Mouse (Mus musculus) hematopoietic stem cell, adult 5-6 weeks (primary cell): ENCODE data around the gene Mylk. TPM values are rescaled to one million over a fixed set of nuclear protein-coding genes. Genes with fewer than 3 reads are reported as not detected.

Experiments used
- ATAC-seq, 2 experiments: fragments of 125-278 bp in 1 of 2; replicated peaks in 1 of 2; 2 replicates each; pipeline ENCODE4 v1.8.0; 2016 to 2017; ENCODE audit warnings: inconsistent platforms in 2 of 2, mild to moderate bottlenecking in 2 of 2, moderate number of reproducible peaks in 2 of 2, low read depth in 1 of 2, moderate TSS enrichment in 1 of 2; ENCODE audit not compliant: low FRiP score in 2 of 2, poor library complexity in 2 of 2, severe bottlenecking in 2 of 2, insufficient read depth in 1 of 2, low TSS enrichment in 1 of 2
- total RNA-seq: library from RNA; stranded (forward); fragments of 172-1452, 232-1000 nt; gene quantifications from 2 replicates; pipeline ENCODE4 v1.2.3, GENCODE M21; 2017

The Mylk gene
- total RNA-seq, 1 experiment from 2014 or later: 22.6 TPM

DNA sequence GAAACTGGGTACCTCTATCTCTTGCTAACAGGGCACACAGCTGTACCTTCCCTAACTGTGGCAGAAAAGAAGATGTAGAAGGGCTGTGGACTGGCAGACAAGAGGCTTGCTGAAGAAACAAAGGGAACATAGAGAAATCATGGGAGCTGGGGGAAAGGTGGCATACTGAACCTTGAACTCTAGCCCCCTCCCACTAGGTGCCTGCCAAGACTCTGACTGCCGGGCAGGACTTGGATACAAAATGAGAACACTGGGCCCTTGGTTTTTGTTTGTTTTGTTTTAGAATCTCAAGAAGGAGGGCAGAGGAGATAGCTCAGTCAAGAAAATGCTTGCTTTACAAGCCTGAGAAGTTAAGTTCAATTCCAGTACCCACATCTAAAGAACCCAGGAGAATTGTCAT is 262.4 kb downstream of the Mylk start:
- ATAC-seq: no peak

DNA sequence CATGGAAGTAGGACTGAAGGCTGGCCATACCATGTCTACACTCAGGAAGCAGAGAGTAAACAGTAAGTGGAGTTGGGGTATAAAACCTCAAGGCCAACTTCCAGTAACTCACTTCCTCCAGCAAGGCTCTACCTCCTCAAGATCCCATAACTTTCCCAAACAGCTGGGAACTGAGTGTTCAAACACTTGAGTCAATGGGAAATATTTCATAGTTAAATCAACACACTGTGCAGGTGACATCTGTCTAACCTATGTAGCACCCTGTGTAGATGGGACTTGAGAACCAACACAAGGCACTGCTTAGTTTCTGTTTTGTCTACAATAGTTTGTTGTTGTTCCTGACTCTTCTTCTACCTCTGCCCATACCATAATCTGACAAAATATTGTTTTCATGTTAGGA is 263.4 kb downstream of the Mylk start:
- ATAC-seq: no peak

DNA sequence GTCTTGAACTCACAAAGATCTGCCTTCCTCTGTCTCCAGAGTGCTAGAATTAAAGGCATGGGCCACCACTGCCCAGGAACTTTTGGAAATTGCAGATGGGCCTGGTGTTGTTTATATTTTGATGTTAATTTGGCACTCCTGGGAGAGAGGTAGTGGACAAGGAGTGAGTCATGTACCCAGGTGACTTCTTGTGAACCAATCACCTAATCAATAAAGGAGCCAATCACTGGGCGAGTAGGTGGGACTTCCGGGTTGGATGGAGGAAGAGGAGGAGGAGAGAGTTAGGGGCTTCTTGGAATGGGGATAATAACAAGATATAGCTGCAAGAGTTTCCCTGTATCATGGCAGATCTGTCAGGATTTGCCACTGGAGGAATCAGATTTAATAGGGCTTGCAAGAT is 268.5 kb downstream of the Mylk start:
- no peak for ATAC-seq

DNA sequence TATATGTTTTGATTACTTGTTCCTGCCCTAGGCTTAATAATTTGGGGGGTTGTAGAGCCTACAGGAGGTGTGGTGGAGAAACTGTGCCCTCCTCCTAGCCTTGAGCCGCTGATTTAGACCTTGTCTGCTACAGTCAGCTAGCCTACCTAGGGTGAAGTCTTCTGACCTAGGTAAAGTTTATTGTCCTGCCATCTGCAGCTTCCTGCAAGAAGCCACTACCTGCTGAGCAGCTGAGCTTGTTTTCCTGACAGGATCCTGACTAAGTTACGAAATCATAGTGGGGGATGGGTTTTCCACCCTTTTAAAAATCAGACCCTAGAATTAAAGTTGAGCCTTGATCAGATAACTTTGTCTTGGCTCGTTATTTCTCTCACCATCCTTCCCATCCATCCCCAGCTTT is 271.5 kb downstream of the Mylk start:
- ATAC-seq: no peak

DNA sequence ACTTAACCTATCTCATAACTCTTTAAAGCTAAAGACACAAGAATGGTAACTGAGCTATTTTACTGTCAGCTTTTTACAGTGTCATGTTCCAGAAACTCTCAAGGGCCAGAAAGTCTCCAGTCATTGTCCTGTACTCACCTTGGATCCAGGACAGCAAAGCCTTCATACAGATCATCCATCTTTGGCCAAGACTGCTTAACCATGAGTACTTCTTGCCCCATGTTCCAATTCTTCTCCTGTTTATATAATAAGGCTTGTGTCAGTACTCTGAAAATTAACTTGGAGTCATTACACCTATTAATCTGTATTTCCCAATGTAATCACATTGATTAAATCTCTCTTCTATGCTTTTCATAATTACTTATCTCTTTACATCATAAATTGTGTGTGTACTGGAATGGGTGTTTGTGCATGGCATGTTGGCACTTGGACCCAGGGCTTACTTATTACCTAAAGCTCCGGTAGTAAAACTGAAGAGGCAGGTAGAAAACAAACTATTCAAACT is 273.5 kb downstream of the Mylk start:
- no peak for ATAC-seq

DNA sequence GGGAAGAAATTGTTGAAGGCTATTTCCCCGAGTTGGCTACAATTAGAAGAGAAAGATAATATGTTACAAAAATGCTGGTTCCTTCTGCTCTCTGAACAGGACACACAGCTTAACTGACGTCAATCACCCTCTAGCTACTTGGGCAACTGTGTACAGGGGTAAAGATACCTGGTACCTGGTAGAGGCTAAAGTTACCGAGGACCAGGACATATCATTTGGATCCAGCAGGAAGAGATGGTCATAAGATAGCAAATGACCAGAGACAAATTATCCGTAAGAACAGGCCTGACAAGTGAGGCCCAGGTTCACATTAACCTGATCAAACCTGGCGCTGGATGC is 276.9 kb downstream of the Mylk start:
- ATAC-seq: no peak

DNA sequence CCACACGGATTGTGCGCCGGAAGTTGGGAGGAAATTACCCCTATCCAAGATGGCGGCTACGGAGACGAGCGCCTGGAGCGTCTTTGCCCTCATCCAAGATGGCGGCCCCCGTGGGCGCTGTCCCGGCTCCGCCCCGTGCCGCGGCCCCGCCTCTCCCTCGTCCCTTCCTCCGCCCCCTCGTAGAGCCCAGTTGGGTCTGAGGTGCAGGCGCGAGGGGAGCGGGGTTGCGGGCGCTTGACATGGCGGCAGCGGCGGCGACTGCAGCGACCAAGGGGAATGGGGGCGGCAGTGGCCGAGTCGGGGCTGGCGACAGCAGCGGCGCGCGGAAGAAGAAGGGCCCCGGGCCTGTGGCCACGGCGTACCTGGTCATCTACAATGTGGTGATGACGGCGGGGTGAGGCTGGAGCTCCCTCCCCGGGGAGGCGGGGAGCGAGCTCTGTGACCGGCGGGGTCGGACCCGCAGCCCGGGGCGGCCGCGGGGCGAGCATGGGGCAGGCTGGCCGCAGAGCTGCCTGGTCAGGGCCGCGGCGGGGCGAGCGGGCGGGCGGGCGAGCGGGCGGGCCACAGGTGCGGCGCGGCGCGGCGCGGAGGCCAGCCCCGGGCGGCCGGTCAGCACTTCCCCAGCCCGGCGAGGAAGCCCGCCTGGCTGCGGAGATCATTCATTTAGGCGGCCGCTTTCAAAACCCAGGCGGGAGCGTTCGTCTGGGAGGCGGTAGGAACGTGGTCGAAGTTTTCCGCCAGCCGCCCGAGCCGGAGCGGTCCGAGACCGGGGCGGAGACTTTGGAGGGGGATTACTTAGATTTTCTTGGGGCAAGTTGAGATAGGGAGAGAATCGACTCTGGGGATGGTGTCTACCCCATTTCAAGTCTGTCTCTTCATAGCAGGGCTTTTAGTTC is 277.5 kb downstream of the Mylk start, which contains the start of gene Hacd2:
Hacd2 (plus strand) TSS at position 187 of the 896 bp plus-strand sequence.
- peak; percentile 98 to 99 for ATAC-seq

DNA sequence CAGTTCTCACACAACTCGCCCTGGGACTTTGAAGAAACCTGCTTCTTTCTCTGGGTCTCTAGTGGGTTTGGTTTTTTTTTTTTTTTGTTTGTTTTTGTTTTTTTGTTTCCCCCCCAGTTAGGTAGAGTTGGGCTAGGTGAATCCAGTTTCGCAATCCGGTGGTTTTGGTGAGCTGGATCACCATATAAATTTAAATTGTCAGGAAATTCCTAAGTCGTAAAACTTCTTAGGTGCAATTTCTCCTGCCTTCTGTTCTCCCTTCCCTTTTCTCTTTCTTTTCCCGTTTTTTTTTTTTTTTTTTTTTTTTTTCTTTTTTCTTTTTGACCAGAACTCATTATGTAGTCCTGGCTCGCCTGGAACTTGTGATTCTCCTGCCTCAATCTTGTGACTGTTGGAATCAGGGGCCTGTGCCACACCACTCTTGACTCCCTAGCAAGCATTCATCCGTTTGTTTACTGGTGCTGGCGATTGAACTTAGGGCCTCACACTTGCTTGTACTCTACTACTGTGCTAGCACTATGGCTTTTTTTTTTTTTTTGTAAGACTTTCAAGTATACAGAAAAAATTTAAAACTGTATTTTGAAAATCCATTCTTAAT is 278.2 kb downstream of the Mylk start:
- no peak for ATAC-seq

DNA sequence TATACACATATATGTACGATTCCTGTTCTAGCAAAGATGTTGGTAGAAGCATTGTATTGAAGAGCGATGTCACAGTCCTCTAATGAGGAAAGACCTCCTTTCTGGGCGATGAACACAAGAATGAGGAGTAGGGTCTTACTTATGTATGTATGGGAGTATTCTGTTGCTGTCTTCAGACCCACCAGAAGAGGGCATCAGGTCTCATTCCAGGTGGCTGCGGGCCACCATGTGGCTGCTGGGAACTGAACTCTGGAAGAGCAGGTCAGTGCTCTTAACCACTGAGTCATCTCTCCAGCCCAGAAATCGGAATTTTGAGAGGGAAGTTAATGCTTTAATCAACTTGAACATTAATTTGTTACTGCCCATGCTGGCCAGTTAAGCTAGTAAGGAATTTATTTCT is 279.3 kb downstream of the Mylk start:
- ATAC-seq: no peak

DNA sequence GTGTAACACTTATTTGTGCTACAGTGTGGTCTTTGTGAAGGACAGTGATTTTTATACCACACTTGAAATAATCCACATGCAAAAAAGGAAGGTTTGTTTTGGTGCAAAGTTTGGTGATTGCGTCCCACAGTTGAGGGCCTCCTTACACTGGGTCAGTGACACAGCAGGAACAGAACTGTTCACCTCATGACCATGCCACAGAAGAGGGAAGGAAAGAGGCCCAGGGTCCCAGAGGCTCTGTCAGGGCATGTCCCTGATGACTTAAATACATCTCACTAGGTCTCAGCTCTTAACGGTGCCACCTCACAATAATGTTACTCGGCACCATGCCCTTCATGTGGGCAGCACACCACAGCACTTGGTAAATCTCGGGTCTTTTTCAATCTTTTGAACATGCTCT is 280.3 kb downstream of the Mylk start:
- no peak for ATAC-seq

DNA sequence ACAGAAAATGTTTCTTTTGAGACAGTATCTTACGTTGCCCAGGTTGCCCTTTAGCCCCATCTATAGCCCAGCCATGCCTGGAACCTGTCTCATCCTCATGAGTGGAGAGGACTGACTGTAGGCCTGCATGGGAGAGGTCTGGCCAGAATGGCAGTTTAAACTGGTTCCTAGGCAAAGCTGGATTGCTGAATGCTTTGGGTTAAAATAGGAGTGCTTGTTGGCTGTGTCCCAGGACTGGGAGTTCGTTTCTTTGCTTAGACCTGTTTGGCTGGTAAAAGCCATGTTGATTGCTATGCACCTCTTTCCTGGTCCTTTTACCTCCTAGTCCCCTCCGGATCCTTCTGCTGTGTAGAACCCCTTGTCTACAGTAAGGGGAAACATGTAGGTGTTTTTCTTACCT is 288.2 kb downstream of the Mylk start:
- no peak for ATAC-seq

DNA sequence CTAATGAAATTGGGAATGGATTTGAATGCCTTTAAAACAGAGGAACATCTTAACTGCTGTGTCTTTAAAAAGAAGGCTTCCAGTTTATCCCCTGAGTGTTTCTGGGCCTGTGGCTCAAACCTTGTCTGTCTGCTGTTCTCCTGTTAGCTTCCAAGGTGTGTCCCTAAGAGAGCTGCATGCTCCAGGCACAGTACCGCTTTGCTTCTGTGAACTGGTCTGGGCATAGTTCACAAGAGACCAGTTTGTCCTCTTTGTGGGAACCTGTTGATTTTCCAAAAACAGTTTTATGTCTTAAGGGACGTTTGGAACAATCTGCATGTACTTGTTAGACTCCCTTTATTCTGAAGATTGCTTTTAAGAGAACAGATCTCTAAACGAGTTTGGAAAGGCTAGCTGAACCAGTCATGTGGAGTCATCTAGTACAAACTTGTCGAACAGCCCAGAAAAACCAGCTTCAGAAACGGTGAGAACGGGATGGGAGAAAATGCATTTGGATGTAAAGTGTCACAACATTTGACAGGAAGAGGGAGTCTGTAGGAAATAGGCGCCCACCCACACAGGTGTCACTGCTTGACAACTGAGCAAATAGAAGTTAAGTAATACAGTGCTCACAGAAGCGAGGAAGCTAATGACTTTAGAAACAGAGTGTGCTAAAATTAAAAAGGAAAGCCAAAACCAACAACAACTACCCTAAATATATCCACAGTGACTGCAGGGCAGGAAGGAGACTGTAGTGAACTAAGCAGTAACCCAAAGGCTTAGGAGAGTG is 289.0 kb downstream of the Mylk start:
- ATAC-seq: no peak

DNA sequence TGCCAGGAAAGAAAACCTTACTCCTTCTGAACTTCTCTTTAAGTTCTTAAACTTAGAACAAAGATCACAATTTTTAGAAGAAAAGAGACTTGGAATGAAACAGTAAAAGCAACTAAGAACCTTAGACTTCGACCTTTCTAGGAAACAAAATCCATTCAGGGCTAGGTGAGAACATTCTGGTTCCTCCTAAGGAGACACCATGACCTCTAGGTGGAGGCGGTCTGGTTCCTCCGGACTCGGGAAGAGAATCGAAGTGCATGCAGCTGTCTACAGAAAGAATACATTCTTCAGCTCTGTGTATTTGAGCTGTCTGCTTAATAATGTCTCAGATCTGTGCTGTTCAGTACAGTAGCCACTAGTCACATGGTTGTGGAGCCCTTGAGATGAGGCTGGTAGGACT is 290.0 kb downstream of the Mylk start:
- ATAC-seq: no peak

DNA sequence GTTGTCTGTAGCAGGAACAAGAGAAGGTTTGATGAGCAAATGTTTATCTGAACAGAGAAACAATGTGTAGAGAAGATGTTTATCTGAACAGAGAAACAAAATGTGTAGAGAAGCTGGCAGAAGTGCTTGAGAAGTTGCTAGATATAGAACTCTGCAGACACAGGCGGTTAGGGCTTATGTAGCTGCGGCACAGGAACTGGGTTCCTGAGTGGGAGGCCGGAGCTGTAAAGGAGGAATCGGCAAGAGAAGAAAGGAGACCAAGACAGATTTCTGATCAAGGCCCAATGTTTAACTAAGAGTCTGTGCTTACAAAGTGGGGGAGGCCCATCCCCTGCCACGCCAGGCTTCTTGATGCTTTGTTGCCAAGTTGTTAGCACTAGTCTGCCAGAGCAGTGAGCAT is 291.7 kb downstream of the Mylk start:
- ATAC-seq: no peak

DNA sequence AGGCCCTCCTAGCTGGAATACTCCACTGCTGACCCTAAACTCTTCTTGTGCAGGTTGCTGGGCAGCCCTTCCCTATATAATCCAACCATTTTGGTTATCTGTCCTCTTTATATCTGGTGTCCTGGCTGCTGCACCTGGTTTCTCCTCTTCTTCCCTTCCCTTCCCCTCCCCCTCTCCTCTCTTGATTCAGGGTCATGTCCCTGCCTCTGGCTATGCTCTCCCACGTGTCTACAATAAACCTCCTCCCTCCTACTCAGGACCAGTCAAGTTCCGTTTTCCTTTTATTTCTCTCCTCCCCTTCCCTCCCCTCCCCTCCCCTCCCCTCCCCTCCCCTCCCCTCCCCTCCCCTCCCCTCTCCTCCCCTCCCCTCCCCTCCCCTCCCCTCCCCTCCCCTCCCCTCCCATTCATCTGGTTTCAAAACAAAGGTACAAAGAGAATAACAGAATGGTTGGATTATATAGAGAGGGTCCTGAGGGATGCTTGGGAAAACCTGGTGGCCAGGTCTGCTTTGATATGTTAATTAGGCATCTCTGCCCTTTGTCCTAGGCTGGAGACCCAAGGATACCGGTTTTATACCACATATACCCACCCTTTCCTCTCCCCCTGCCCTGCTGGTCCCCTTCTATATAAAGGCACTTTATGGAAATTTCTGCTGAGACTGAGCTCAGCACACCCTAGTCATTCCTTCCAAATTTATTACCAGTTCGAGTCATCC is 293.5 kb downstream of the Mylk start:
- no peak for ATAC-seq

DNA sequence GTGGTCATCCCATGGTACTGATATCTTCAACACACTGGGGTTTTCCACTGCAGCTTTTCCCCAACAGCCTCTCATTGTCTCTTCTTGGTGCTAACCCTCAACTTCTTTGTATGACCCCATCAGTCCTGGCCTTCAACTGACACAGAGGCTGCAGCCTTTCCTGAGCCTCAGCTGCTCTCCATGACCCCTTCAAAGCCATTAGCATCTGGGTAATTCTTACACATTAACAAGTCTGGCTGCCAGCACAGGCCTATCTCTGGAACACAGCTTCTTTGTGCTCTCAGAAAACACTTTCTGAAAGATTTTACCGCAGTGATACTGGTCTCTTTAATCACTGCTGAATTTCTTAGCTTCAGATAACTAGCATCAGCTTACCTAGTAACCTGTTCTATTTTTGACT is 295.1 kb downstream of the Mylk start:
- no peak for ATAC-seq

DNA sequence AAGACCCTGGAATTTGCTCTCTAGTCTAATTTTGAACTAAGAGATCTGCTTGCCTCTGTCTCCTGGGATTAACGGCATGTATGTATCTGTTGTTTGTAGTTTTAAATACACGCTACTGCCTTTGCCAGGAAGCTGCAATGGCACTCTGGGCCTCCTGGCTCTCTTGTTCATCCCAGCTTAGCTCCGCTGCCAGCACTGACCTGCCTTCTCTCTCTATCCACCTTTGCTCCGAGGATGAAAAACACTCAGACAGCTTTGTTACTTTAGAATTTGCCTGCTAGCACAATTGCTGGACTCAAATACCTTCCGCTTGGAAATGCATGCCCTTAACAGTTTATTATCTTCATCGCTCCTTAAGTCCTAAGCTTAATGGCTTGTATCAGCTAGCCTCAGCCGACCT is 296.0 kb downstream of the Mylk start:
- ATAC-seq: no peak
